In the genomic region with DNA sequence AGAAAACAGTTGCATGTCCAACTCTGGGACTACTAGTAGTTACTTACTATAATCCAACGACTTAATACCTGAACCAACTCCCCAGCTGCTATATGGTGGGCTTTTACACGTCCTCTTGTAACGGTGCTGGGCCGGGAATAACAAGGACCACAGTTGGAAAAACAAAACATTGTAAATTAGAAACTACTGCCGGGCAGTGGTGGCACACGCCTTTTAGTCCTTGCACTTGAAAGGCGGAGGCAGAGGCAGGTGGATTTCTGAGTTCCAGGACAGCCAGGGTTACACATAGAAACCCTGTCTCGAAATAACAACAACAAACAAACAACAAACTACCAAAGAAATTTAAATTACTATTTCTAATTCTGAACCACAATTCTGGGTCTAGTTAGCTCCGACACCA, we compare ENCODE assay signal across 7 mouse cellular contexts. TPM values are rescaled to one million over a fixed set of nuclear protein-coding genes. Genes with fewer than 3 reads are reported as not detected.
DNase-seq lines count a peak whose midpoint lies in the region; ATAC-seq lines count a peak whose summit lies in the region.

No protein-coding gene starts in this region.

- no peaks in the 10 kb centered on the region for H3K9me3 ChIP-seq in lung, embryonic 16.5 days (ENCODE audit: control insufficient read depth, low read length)
- no peaks in the 10 kb centered on the region for H3K9me3 ChIP-seq in forebrain, embryonic 10.5 days
- no peaks in the 10 kb centered on the region for H3K9me3 ChIP-seq in limb, embryonic 12.5 days
- H3K9me3 ChIP-seq in stomach, embryonic 14.5 days (ENCODE audit: control insufficient read depth, low read depth, low read length): no peaks in the 10 kb centered on the region

- 5% methylated on average over 9 of the region's 9 CpGs for WGBS in lung, embryonic 16.5 days
- 5% methylated on average over 9 of the region's 9 CpGs for WGBS in forebrain, embryonic 10.5 days
- WGBS in limb, embryonic 12.5 days: 6% methylated on average over 9 of the region's 9 CpGs
- WGBS in stomach, embryonic 14.5 days: 6% methylated on average over 9 of the region's 9 CpGs

- H3K36me3 ChIP-seq in lung, embryonic 16.5 days (ENCODE audit: control insufficient read depth, insufficient read depth, low read length): peaks cover 11% of the 10 kb centered on the region; the same call in 1 of the 2 replicates
- peaks cover 40% of the 10 kb centered on the region for H3K36me3 ChIP-seq in forebrain, embryonic 10.5 days (replicated peaks)
- peaks cover 36% of the 10 kb centered on the region for H3K36me3 ChIP-seq in limb, embryonic 12.5 days
- peaks cover 11% of the 10 kb centered on the region; the same call in 1 of the 2 replicates for H3K36me3 ChIP-seq in stomach, embryonic 14.5 days (ENCODE audit: control insufficient read depth, insufficient read depth, low read length)

- no peaks in the 10 kb centered on the region for H3K27me3 ChIP-seq in lung, embryonic 16.5 days (ENCODE audit: control insufficient read depth, insufficient read depth, low read depth, low read length)
- no peaks in the 10 kb centered on the region for H3K27me3 ChIP-seq in forebrain, embryonic 10.5 days (ENCODE audit: poor library complexity, severe bottlenecking)
- H3K27me3 ChIP-seq in limb, embryonic 12.5 days: no peaks in the 10 kb centered on the region
- H3K27me3 ChIP-seq in stomach, embryonic 14.5 days (ENCODE audit: control insufficient read depth, insufficient read depth, low read length): no peaks in the 10 kb centered on the region

- H3K4me3 ChIP-seq in lung, embryonic 16.5 days (ENCODE audit: low read length): peak overlapping the region; percentile 75
- peak overlapping the region; percentile 66 for H3K4me3 ChIP-seq in forebrain, embryonic 10.5 days
- peak overlapping the region; percentile 61 for H3K4me3 ChIP-seq in limb, embryonic 12.5 days (replicated peaks)
- H3K4me3 ChIP-seq in stomach, embryonic 14.5 days (ENCODE audit: low read depth, low read length): peak overlapping the region; percentile 61

- peak overlapping the region; percentile 71 for H3K9ac ChIP-seq in lung, embryonic 16.5 days (ENCODE audit: low read length)
- H3K9ac ChIP-seq in limb, embryonic 12.5 days (replicated peaks): peak overlapping the region; percentile 63
- H3K9ac ChIP-seq in stomach, embryonic 14.5 days (replicated peaks; ENCODE audit: low read depth, low read length): peak overlapping the region; percentile 48

- H3K27ac ChIP-seq in lung, embryonic 16.5 days (ENCODE audit: low read length): no peak overlapping the region
- H3K27ac ChIP-seq in forebrain, embryonic 10.5 days: peak overlapping the region; percentile 87
- H3K27ac ChIP-seq in limb, embryonic 12.5 days: peak overlapping the region; percentile 53; the same call in 1 of the 2 replicates
- no peak overlapping the region; the same call in 1 of the 2 replicates for H3K27ac ChIP-seq in stomach, embryonic 14.5 days (ENCODE audit: low read length)

- H3K4me2 ChIP-seq in lung, embryonic 16.5 days (ENCODE audit: low read depth, low read length): peak overlapping the region; percentile 92
- peak overlapping the region; percentile 92 for H3K4me2 ChIP-seq in limb, embryonic 12.5 days
- H3K4me2 ChIP-seq in stomach, embryonic 14.5 days (replicated peaks; ENCODE audit: low read depth, low read length): peak overlapping the region; percentile 95

- DNase-seq in lung, postnatal 14 days: no peak
- no peak for DNase-seq in forebrain, embryonic 10.5 days (ENCODE audit: extremely low spot score, low spot score)
- no peak for DNase-seq in spleen, postnatal 10 days (ENCODE audit: low spot score in 2 of 2)
- no peak for DNase-seq in right cerebral cortex, postnatal 14 days

- peaks cover 9% of the 10 kb centered on the region for H3K4me1 ChIP-seq in lung, embryonic 16.5 days (replicated peaks; ENCODE audit: control insufficient read depth, insufficient read depth, low read length)
- H3K4me1 ChIP-seq in forebrain, embryonic 10.5 days: peaks cover 28% of the 10 kb centered on the region
- peaks cover 7% of the 10 kb centered on the region for H3K4me1 ChIP-seq in limb, embryonic 12.5 days (replicated peaks)
- H3K4me1 ChIP-seq in stomach, embryonic 14.5 days (ENCODE audit: control insufficient read depth, insufficient read depth, low read length): peaks cover 9% of the 10 kb centered on the region

- ATAC-seq in lung, embryonic 16.5 days (ENCODE audit: low read depth): no peak; the same call in 1 of the 2 replicates
- 0 out of 2 replicates have a peak, but pooled peaks have one; percentile 2 for ATAC-seq in limb, embryonic 12.5 days (ENCODE audit: insufficient number of reproducible peaks, insufficient read depth, low FRiP score, low TSS enrichment, low read depth)
- ATAC-seq in stomach, embryonic 14.5 days (ENCODE audit: insufficient number of reproducible peaks, insufficient read depth, low FRiP score, low read depth): no peak

RNA-seq across cellular contexts. Expression of a gene that starts 0.4 kb away (rescaled TPM):
- polyA plus RNA-seq in lung, embryonic 16.5 days (2015; fragmentation: Nextera tagmentation; extraction: Ambion mirVana): 28.3 and 28.6 TPM in 2 replicates
- 53.6 and 56.8 TPM in 2 replicates for polyA plus RNA-seq in forebrain, embryonic 10.5 days (2016; fragmentation: Nextera tagmentation; extraction: Ambion mirVana)
- 42.8 and 47.1 TPM in 2 replicates for polyA plus RNA-seq in limb, embryonic 12.5 days (2016; fragmentation: Nextera tagmentation; extraction: Ambion mirVana)
- 26.7 and 28.9 TPM in 2 replicates for polyA plus RNA-seq in stomach, embryonic 14.5 days (2014; fragmentation: Nextera tagmentation; extraction: Ambion mirVana)

RNA-seq across cellular contexts. Expression of a gene that starts 7.1 kb away (rescaled TPM):
- polyA plus RNA-seq in lung, embryonic 16.5 days (2015; fragmentation: Nextera tagmentation; extraction: Ambion mirVana): 5.2 and 6.9 TPM in 2 replicates
- 6.4 and 8.2 TPM in 2 replicates for polyA plus RNA-seq in forebrain, embryonic 10.5 days (2016; fragmentation: Nextera tagmentation; extraction: Ambion mirVana)
- 13.9 and 14.1 TPM in 2 replicates for polyA plus RNA-seq in limb, embryonic 12.5 days (2016; fragmentation: Nextera tagmentation; extraction: Ambion mirVana)
- polyA plus RNA-seq in stomach, embryonic 14.5 days (2014; fragmentation: Nextera tagmentation; extraction: Ambion mirVana): 9.3 and 10.7 TPM in 2 replicates

RNA-seq across cellular contexts. Expression of a gene that starts 11.7 kb away (rescaled TPM):
- polyA plus RNA-seq in lung, embryonic 16.5 days (2015; fragmentation: Nextera tagmentation; extraction: Ambion mirVana): 24.2 and 28.2 TPM in 2 replicates
- polyA plus RNA-seq in forebrain, embryonic 10.5 days (2016; fragmentation: Nextera tagmentation; extraction: Ambion mirVana): 28.4 and 29.5 TPM in 2 replicates
- 32.0 and 38.3 TPM in 2 replicates for polyA plus RNA-seq in limb, embryonic 12.5 days (2016; fragmentation: Nextera tagmentation; extraction: Ambion mirVana)
- polyA plus RNA-seq in stomach, embryonic 14.5 days (2014; fragmentation: Nextera tagmentation; extraction: Ambion mirVana): 35.9 and 36.5 TPM in 2 replicates

RNA-seq across cellular contexts. Expression of a gene that starts 16.7 kb away (rescaled TPM):
- polyA plus RNA-seq in lung, embryonic 16.5 days (2015; fragmentation: Nextera tagmentation; extraction: Ambion mirVana): 7.1 and 7.4 TPM in 2 replicates
- 8.5 and 8.8 TPM in 2 replicates for polyA plus RNA-seq in forebrain, embryonic 10.5 days (2016; fragmentation: Nextera tagmentation; extraction: Ambion mirVana)
- polyA plus RNA-seq in limb, embryonic 12.5 days (2016; fragmentation: Nextera tagmentation; extraction: Ambion mirVana): 10.4 and 14.8 TPM in 2 replicates
- 5.1 and 5.9 TPM in 2 replicates for polyA plus RNA-seq in stomach, embryonic 14.5 days (2014; fragmentation: Nextera tagmentation; extraction: Ambion mirVana)

RNA-seq across cellular contexts. Expression of a gene that starts 47.8 kb away (rescaled TPM):
- 115 and 117 TPM in 2 replicates for polyA plus RNA-seq in lung, embryonic 16.5 days (2015; fragmentation: Nextera tagmentation; extraction: Ambion mirVana)
- 174 and 184 TPM in 2 replicates for polyA plus RNA-seq in forebrain, embryonic 10.5 days (2016; fragmentation: Nextera tagmentation; extraction: Ambion mirVana)
- polyA plus RNA-seq in limb, embryonic 12.5 days (2016; fragmentation: Nextera tagmentation; extraction: Ambion mirVana): 115 and 118 TPM in 2 replicates
- 119 and 130 TPM in 2 replicates for polyA plus RNA-seq in stomach, embryonic 14.5 days (2014; fragmentation: Nextera tagmentation; extraction: Ambion mirVana)

Comparison
In these comparisons a context has a peak if more than half of its experiments do, and no peak if none do; other contexts are left out.
1. H3K27ac ChIP-seq: peak in forebrain, embryonic 10.5 days (single experiment) and limb, embryonic 12.5 days (single experiment); none in lung, embryonic 16.5 days (single experiment) and stomach, embryonic 14.5 days (single experiment).
2. Peak in every context shown above with its lines, with median percentiles within 50 percentile points of each other: H3K4me2 ChIP-seq, H3K4me3 ChIP-seq and H3K9ac ChIP-seq.